Mouse (Mus musculus): ENCODE results near the gene Uba7. TPM values are rescaled to one million over a fixed set of nuclear protein-coding genes. Genes with fewer than 3 reads are reported as not detected.

Gene Uba7
- total and polyA plus RNA-seq, 2 experiments from 2014 or later: 18.0 to 55.6 TPM

DNA sequence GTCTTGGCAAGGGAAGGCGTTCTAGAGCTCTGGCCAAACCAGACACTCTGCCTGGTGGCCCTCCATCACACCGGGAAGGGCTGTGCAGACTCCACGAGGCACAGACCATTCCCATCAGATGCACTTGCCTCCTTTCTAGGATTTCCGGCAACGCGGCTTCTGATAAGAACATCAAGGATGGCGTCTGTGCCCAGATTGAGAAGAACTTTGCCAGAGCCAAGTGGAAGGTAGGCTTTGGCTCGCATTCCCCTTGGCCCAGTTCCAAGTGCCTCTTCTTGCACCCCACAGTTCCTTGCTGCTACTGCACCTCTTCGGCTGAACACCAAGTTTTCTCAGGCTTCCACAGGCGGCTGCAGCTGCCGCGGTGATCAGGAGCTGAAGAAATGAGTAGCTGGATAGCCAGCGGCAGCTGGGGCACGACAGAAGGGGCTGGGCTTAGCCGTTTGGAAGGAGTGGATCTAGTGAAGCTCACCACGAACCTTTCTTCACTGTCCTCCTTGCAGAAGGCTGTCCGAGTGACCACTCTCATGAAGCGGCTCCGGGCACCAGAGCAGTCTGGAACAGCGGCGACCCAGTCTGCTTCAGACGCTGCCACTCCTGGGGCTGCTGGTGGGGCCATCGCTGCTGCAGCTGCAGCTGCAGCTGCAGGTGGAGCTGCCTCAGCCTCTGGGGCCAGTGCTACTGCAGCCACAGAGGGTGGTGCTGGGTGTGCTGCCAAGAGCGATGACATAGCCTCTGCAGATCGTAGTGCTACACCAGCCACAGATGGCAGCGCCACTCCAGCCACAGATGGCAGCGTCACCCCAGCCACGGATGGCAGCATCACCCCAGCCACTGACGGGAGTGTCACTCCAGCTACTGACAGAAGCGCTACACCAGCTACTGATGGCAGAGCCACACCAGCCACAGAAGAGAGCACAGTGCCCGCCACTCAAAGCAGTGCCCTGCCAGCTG is 27.8 kb upstream of the Uba7 start:
- no peak for ATAC-seq (ENCODE audit: insufficient read depth, low read depth)
- Histone ChIP-seq H3K9me3 (replicated peaks; ENCODE audit: control insufficient read depth, low read length) (no peaks in the 10 kb centered on the region), H3K4me3 (ENCODE audit: low read depth, low read length) (no peak overlapping the region), H3K27me3 (ENCODE audit: control insufficient read depth, insufficient read depth, low read length) (0 out of 2 replicates have a peak, but pooled peaks cover 3% of the 10 kb centered on the region), H3K27ac (ENCODE audit: low read depth) (no peak overlapping the region), H3K4me1 (ENCODE audit: control insufficient read depth, insufficient read depth) (no peaks in the 10 kb centered on the region), H3K4me2 (ENCODE audit: low read depth, low read length) (no peak overlapping the region), H3K9ac (replicated peaks; ENCODE audit: low read depth, low read length) (no peak overlapping the region), H3K36me3 (replicated peaks; ENCODE audit: control insufficient read depth, insufficient read depth, low read length) (no peaks in the 10 kb centered on the region)
- no peak for TF ChIP-seq CTCF (IDR thresholded peaks at IDR 0.05; ENCODE audit: low read depth)
- no peak for TF ChIP-seq EP300 (IDR thresholded peaks at IDR 0.05; ENCODE audit: low read depth)
- no peak for DNase-seq (ENCODE audit: low spot score)
- WGBS: 77% methylated on average over 31 of the region's 31 CpGs

DNA sequence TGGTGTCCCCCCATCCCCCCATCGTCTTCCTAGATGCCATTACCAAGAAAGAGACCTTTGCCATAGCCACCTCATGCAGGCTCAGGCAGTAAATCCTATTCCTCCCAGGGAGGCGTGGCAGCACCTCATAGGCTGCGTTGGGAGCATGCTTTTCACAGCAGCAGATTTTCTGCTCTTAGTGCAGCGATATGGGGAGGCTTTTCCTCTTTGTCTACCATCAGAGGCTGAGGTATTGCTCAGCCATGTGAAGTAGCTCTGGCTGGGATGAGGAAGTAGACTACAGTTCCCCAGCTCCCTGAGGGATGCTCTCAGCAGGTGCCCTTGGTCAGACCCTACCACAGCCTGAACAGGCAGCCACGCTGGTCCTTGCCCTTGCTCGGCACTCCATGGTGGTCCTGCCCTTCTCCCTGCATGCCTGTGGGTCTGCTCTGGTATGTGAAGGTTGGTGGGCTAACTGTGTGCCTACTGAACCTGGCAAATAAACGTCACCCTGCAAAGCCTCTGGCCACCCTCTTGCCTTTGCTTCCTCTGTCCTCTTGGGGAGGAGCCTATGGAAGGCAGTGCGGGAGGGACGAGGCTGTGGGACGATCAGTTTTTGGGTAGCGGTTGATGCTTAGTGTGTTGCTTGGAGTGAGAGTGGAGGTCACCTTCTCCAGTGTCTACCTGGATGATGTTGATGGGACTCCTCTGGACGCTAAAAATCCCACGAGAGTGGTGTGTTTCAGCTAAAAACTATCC is 26.0 kb upstream of the Uba7 start:
- Histone ChIP-seq H3K4me1 (ENCODE audit: control insufficient read depth, insufficient read depth) (no peaks in the 10 kb centered on the region), H3K36me3 (replicated peaks; ENCODE audit: control insufficient read depth, insufficient read depth, low read length) (no peaks in the 10 kb centered on the region), H3K4me2 (ENCODE audit: low read depth, low read length) (no peak overlapping the region), H3K4me3 (ENCODE audit: low read depth, low read length) (no peak overlapping the region), H3K27ac (ENCODE audit: low read depth) (no peak overlapping the region), H3K9ac (replicated peaks; ENCODE audit: low read depth, low read length) (no peak overlapping the region), H3K9me3 (replicated peaks; ENCODE audit: control insufficient read depth, low read length) (no peaks in the 10 kb centered on the region), H3K27me3 (ENCODE audit: control insufficient read depth, insufficient read depth, low read length) (0 out of 2 replicates have a peak, but pooled peaks cover 3% of the 10 kb centered on the region)
- 73% methylated on average over 13 of the region's 13 CpGs for WGBS
- no peak for TF ChIP-seq EP300 (IDR thresholded peaks at IDR 0.05; ENCODE audit: low read depth)
- no peak for TF ChIP-seq CTCF (IDR thresholded peaks at IDR 0.05; ENCODE audit: low read depth)
- DNase-seq (ENCODE audit: low spot score) (no peak), ATAC-seq (ENCODE audit: insufficient read depth, low read depth) (no peak)

GRCm38 (mm10) chr9:107949922-107950235 is 25.4 kb upstream of the Uba7 start, which contains the start of gene Traip:
Traip (plus strand) TSS chr9:107950136.
- no peaks in the 10 kb centered on the region for H3K4me1 ChIP-seq (ENCODE audit: control insufficient read depth, insufficient read depth)
- no peaks in the 10 kb centered on the region for H3K9me3 ChIP-seq (replicated peaks; ENCODE audit: control insufficient read depth, low read length)
- no peak for DNase-seq (ENCODE audit: low spot score)
- no peak for TF ChIP-seq CTCF (IDR thresholded peaks at IDR 0.05; ENCODE audit: low read depth)
- TF ChIP-seq EP300 (IDR thresholded peaks at IDR 0.05; ENCODE audit: low read depth): no peak
- peak within 1 kb of the TSS; percentile 93 for H3K4me2 ChIP-seq (ENCODE audit: low read depth, low read length)
- H3K36me3 ChIP-seq (replicated peaks; ENCODE audit: control insufficient read depth, insufficient read depth, low read length): no peaks in the 10 kb centered on the region
- ATAC-seq (ENCODE audit: insufficient read depth, low read depth): no peak
- WGBS: 89% methylated on average over 10 of the region's 10 CpGs
- peak within 1 kb of the TSS; percentile 78 for H3K4me3 ChIP-seq (ENCODE audit: low read depth, low read length)
- 0 out of 2 replicates have a peak, but pooled peaks cover 3% of the 10 kb centered on the region for H3K27me3 ChIP-seq (ENCODE audit: control insufficient read depth, insufficient read depth, low read length)
- peak within 1 kb of the TSS; percentile 54 for H3K9ac ChIP-seq (replicated peaks; ENCODE audit: low read depth, low read length)
- H3K27ac ChIP-seq (ENCODE audit: low read depth): peak within 1 kb of the TSS; percentile 46

DNA sequence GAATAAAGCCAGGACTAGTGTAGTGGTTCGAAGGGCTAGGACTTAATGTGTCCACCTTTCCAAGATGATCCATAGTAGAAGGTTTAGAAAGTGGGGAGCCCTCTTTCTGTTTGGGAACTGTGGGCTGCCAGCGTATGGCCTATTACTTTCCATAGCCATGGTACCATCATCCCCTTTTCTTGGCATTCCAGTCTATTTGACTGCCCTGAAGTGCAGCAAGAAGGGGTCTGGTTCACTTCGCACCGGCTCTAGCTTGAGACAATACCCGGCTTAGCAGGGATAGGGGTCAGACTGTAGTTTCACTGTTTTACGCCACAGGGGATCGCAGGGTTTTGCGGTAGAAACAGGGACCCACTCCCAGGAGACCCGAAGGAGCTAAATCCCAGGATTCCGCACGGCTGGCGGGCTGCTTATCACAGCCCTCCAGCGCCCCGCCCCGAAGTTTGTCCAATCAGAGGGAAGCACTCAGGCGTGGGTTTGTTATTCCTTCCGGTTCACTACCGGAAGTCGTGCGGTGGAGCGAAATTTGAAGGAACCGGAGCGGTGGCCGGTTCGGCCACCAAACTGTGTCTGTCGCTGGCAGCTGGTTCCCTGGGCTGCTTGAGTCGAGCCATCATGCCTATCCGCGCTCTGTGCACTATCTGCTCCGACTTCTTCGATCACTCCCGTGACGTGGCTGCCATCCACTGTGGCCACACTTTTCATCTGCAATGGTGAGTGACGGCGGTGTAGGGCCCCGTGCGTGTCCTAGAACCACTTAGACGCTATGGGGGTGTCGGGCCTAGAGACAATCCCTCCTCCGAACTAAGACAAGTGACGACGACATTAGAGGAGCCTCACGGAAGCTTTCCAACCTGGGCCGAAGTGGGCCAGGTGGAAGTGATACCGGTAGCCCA is 24.6 kb upstream of the Uba7 start:
- 0 out of 2 replicates have a peak, but pooled peaks cover 3% of the 10 kb centered on the region for H3K27me3 ChIP-seq (ENCODE audit: control insufficient read depth, insufficient read depth, low read length)
- no peaks in the 10 kb centered on the region for H3K9me3 ChIP-seq (replicated peaks; ENCODE audit: control insufficient read depth, low read length)
- ATAC-seq (ENCODE audit: insufficient read depth, low read depth) (peak; percentile 95), DNase-seq (ENCODE audit: low spot score) (peak; percentile 86)
- peak overlapping the region; percentile 93 for H3K4me2 ChIP-seq (ENCODE audit: low read depth, low read length)
- 16% methylated on average over 45 of the region's 45 CpGs for WGBS
- no peaks in the 10 kb centered on the region for H3K36me3 ChIP-seq (replicated peaks; ENCODE audit: control insufficient read depth, insufficient read depth, low read length)
- peak overlapping the region; percentile 46 for H3K27ac ChIP-seq (ENCODE audit: low read depth)
- H3K4me3 ChIP-seq (ENCODE audit: low read depth, low read length): peak overlapping the region; percentile 78
- H3K4me1 ChIP-seq (ENCODE audit: control insufficient read depth, insufficient read depth): no peaks in the 10 kb centered on the region
- peak overlapping the region; percentile 54 for H3K9ac ChIP-seq (replicated peaks; ENCODE audit: low read depth, low read length)
- TF ChIP-seq CTCF (IDR thresholded peaks at IDR 0.05; ENCODE audit: low read depth) (no peak), EP300 (IDR thresholded peaks at IDR 0.05; ENCODE audit: low read depth) (no peak)
